Mouse (Mus musculus) adrenal gland, adult 2 months (tissue): ENCODE data around the gene Gm14288. TPM values are rescaled to one million over a fixed set of nuclear protein-coding genes. Genes with fewer than 3 reads are reported as not detected.
"Not testable (repeated sequence)": the region's sequence is repeated elsewhere in the genome, so short reads cannot be mapped to it uniquely, and the experiment has no call there.

Source experiments
- DNase-seq: peaks from one replicate; pipeline ENCODE4 v3.0.0; 2021
- long read RNA-seq: library from polyadenylated mRNA; stranded (forward); transcript quantifications from one replicate; pipeline ENCODE4 v2.0.0, GENCODE M21; 2021
- polyA plus RNA-seq: library from polyadenylated mRNA; depleted of rRNA; stranded (reverse); fragments of >200 nt; gene quantifications from 2 replicates; pipeline ENCODE4 v1.2.3, GENCODE M21; 2012; rRNA removed
- total RNA-seq, 2 experiments: library from RNA; stranded (reverse); gene quantifications; 2 replicates each; pipeline ENCODE4 v1.2.3; 2021

Gene Gm14288
- total RNA-seq: 10 to 100 TPM in 1 of 2 experiments, 1 to 10 TPM in 1; 6.4 to 13.8 TPM
- 0.07 and 0.08 TPM in 2 replicates for polyA plus RNA-seq
- long read RNA-seq, partial matches to known transcripts: 0 of 3 reads
- long read RNA-seq, other reads (novel, unspliced or antisense): 0 of 3 reads

- not testable (repeated sequence) for DNase-seq
These were observed at the start of gene Gm14288 for GRCm38 (mm10) chr2:175800993-175801392. Gm14288 (minus strand) TSS chr2:175801093.

- not testable (repeated sequence) for DNase-seq
These were observed 59.7 kb downstream of the Gm14288 start, which contains the start of gene Gm2007 for GRCm38 (mm10) chr2:175741237-175741636. Gm2007 (plus strand) TSS chr2:175741537.

Other genes with a start within 250 kb of the Gm14288 start
- gene Gm11007, start 157.1 kb downstream of the Gm14288 start, total RNA-seq: not detected
- gene Gm11007, start 157.1 kb downstream of the Gm14288 start, polyA plus RNA-seq: not detected in 2 replicates
- gene Zfp969, start 97.4 kb downstream of the Gm14288 start, total RNA-seq: 10 to 100 TPM in 1 of 2 experiments, not detected in 1; 11.5 TPM
- not detected in 2 replicates for gene Zfp969, start 97.4 kb downstream of the Gm14288 start, polyA plus RNA-seq
- not detected for gene Gm2007, start 59.6 kb downstream of the Gm14288 start, total RNA-seq
- not detected in 2 replicates for gene Gm2007, start 59.6 kb downstream of the Gm14288 start, polyA plus RNA-seq
- gene Gm6710, start 68.1 kb upstream of the Gm14288 start, total RNA-seq: 10 to 100 TPM; 23.6 to 43.0 TPM
- 0.59 and 1.1 TPM in 2 replicates for gene Gm6710, start 68.1 kb upstream of the Gm14288 start, polyA plus RNA-seq
- gene Zfp966, start 130.0 kb upstream of the Gm14288 start, total RNA-seq: 10 to 100 TPM in 1 of 2 experiments, 1 to 10 TPM in 1; 7.6 to 12.8 TPM
- gene Zfp966, start 130.0 kb upstream of the Gm14288 start, polyA plus RNA-seq: 0.06 TPM in 1 of 2 replicates, not detected in the other
- gene Gm2026, start 164.2 kb upstream of the Gm14288 start, total RNA-seq: 10 to 100 TPM; 16.8 to 23.3 TPM
- not detected in 2 replicates for gene Gm2026, start 164.2 kb upstream of the Gm14288 start, polyA plus RNA-seq